Mouse (Mus musculus) left cerebral cortex, postnatal 25 days (tissue): ENCODE data around the gene Ankrd40. TPM values are rescaled to one million over a fixed set of nuclear protein-coding genes. Genes with fewer than 3 reads are reported as not detected.

Experiments used
- DNase-seq, 2 experiments: peaks; one replicate each; pipeline ENCODE4 v3.0.0; 2022; ENCODE audit warnings: low spot score in 2 of 2, mixed read lengths in 1 of 2
- intact Hi-C: fragments of 180-260 bp; cut with DNase I; formaldehyde crosslinking; loops from one replicate; pipeline ENCODE4 v1.15.1; 2025
- total RNA-seq, 2 experiments: library from RNA; stranded (reverse); gene quantifications; 2 replicates each; pipeline ENCODE4 v1.2.3; 2021

Ankrd40 gene
- total RNA-seq, 2 experiments from 2014 or later, result 138 to 144 TPM

- intact Hi-C loops, result no loop called here
- DNase-seq, result no peak
Measured at GRCm38 (mm10) chr11:94389724-94390396, 62.1 kb downstream of the Ankrd40 start.

- no peak for DNase-seq
- intact Hi-C loops, result no loop called here
Measured at GRCm38 (mm10) chr11:94390825-94391224, 63.0 kb downstream of the Ankrd40 start.

Other genes with a start within 250 kb of the Ankrd40 start
- gene Tob1, start 116.5 kb upstream of the Ankrd40 start, total RNA-seq, result 10 to 100 TPM; 38.2 to 43.9 TPM
- 1 to 10 TPM; 1.6 to 2.3 TPM for gene Wfikkn2, start 82.0 kb upstream of the Ankrd40 start, total RNA-seq
- not detected for gene Gm21885, start 46.1 kb upstream of the Ankrd40 start, total RNA-seq
- 100 to 1,000 TPM; 108 to 120 TPM for gene Luc7l3, start 6.0 kb upstream of the Ankrd40 start, total RNA-seq
- gene Abcc3, start 65.0 kb downstream of the Ankrd40 start, total RNA-seq, result 1 to 10 TPM; 2.0 to 2.9 TPM
- gene Cacna1g, start 146.2 kb downstream of the Ankrd40 start, total RNA-seq, result 10 to 100 TPM; 83.4 to 92.5 TPM
- under 1 TPM; 0.27 to 0.69 TPM for gene Spata20, start 158.2 kb downstream of the Ankrd40 start, total RNA-seq
- gene Epn3, start 172.0 kb downstream of the Ankrd40 start, total RNA-seq, result under 1 TPM; 0.73 to 0.92 TPM
- gene Mycbpap, start 193.7 kb downstream of the Ankrd40 start, total RNA-seq, result 1 to 10 TPM; 2.9 to 5.3 TPM
- gene Rsad1, start 221.3 kb downstream of the Ankrd40 start, total RNA-seq, result 10 to 100 TPM; 12.9 to 14.1 TPM
- gene Chad, start 237.0 kb downstream of the Ankrd40 start, total RNA-seq, result under 1 TPM in 1 of 2 experiments, not detected in 1; 0.21 TPM